Mouse (Mus musculus) forelimb bud, embryonic 11.5 days (tissue): Measurements from ENCODE around the gene Prkg2.

Experiments
- DNase-seq: peaks from one replicate; pipeline ENCODE4 v3.0.0-alpha.2; 2012; ENCODE audit warnings: low read depth, low spot score

Prkg2 gene

GRCm38 (mm10) chr5:98975877-98976672, 61.1 kb downstream of the Prkg2 start:
- no peak for DNase-seq

GRCm38 (mm10) chr5:98966679-98967078, 70.5 kb downstream of the Prkg2 start:
- no peak for DNase-seq

GRCm38 (mm10) chr5:98965139-98965538, 72.0 kb downstream of the Prkg2 start:
- no peak for DNase-seq

- no peak for DNase-seq
These were observed 72.8 kb downstream of the Prkg2 start for GRCm38 (mm10) chr5:98964367-98964766.

- DNase-seq = no peak
These were observed 74.7 kb downstream of the Prkg2 start for GRCm38 (mm10) chr5:98962472-98962871.

- DNase-seq = no peak
These were observed 81.6 kb downstream of the Prkg2 start for GRCm38 (mm10) chr5:98955576-98955975.

- DNase-seq = no peak
These were observed 83.8 kb downstream of the Prkg2 start for GRCm38 (mm10) chr5:98953386-98953785.

GRCm38 (mm10) chr5:98951566-98951965, 85.6 kb downstream of the Prkg2 start:
- no peak for DNase-seq

- DNase-seq = no peak
These were observed 86.6 kb downstream of the Prkg2 start for GRCm38 (mm10) chr5:98950495-98951092.

GRCm38 (mm10) chr5:98949784-98950183, 87.4 kb downstream of the Prkg2 start:
- DNase-seq = no peak

GRCm38 (mm10) chr5:98946656-98947055, 90.5 kb downstream of the Prkg2 start:
- peak; percentile 27 for DNase-seq

- no peak for DNase-seq
These were observed 91.0 kb downstream of the Prkg2 start for GRCm38 (mm10) chr5:98946117-98946620.

GRCm38 (mm10) chr5:98943776-98944175, 93.4 kb downstream of the Prkg2 start:
- no peak for DNase-seq

- DNase-seq = peak; percentile 63
These were observed 96.4 kb downstream of the Prkg2 start for GRCm38 (mm10) chr5:98940731-98941130.

- no peak for DNase-seq
These were observed 97.4 kb downstream of the Prkg2 start for GRCm38 (mm10) chr5:98939631-98940208.

GRCm38 (mm10) chr5:98939116-98939515, 98.0 kb downstream of the Prkg2 start:
- no peak for DNase-seq

GRCm38 (mm10) chr5:98937879-98938278, 99.3 kb downstream of the Prkg2 start:
- no peak for DNase-seq

- DNase-seq = peak; percentile 58
These were observed 100.5 kb downstream of the Prkg2 start for GRCm38 (mm10) chr5:98936650-98937049.

GRCm38 (mm10) chr5:98935930-98936329, 101.2 kb downstream of the Prkg2 start:
- peak; percentile 29 for DNase-seq

- no peak for DNase-seq
These were observed 114.2 kb downstream of the Prkg2 start for GRCm38 (mm10) chr5:98922921-98923320.

GRCm38 (mm10) chr5:98921608-98922007, 115.5 kb downstream of the Prkg2 start:
- DNase-seq = no peak

- DNase-seq = no peak
These were observed 118.4 kb downstream of the Prkg2 start for GRCm38 (mm10) chr5:98918716-98919115.

GRCm38 (mm10) chr5:98902339-98902738, 134.8 kb downstream of the Prkg2 start:
- peak; percentile 42 for DNase-seq
